13 mouse cellular contexts compared by ENCODE assay signal in the genomic region with DNA sequence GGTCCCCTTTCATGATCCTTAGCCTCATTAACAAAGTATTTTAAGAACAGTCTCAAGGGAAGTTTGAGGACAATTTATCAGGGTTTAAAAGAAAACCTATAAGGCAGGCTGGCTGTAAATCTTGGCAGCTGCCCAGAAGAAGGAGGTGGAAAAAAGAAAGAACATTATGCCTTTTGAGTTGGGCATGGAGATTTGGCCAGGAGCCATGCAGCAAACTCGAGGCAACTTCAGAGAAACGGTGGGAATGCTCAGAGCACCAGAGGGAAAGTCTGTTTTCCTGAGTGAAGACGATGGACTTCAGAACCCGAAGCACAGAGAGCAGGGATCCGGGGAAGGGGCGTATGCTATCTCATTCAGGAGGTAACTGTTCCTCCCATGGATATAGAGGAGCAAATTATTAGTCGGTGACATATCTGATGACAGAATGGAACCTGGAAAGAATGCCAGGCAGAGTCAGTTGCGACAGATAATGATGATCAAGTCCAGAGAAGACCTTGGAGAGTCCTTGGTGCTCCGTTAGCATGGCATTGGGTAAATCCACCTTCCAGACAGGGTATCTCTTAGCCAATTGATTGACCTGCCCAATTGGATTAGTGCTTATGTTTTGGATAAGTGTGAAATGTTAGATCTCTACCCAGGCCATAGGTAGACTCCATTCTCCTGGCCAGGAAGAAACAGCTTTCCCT.
DNase-seq lines count a peak whose midpoint lies in the region; ATAC-seq and TF ChIP-seq lines count a peak whose summit lies in the region.
"Had no signal": no experiment of that assay in that cellular context is flagged by ENCODE, and none has a peak within 500 bp of the region (broad histone marks: within the 10 kb centered on the region; RNA-seq: fewer than 3 reads in every experiment).

No protein-coding gene starts in this region.

- TF ChIP-seq POLR2A in limb, embryonic 14.5 days (IDR thresholded peaks at IDR 0.05; ENCODE audit: borderline replicate concordance, extremely low read depth, insufficient read depth, insufficient read length): no peak

- no peak for TF ChIP-seq CTCF in C2C12 (IDR thresholded peaks at IDR 0.05; ENCODE audit: control insufficient read depth, insufficient read depth, insufficient read length)

- 41% methylated on average over 9 of the region's 9 CpGs for WGBS in heart, embryonic 13.5 days
- WGBS in heart, embryonic 10.5 days: 66% methylated on average over 9 of the region's 9 CpGs
- WGBS in limb, embryonic 14.5 days: 53% methylated on average over 9 of the region's 9 CpGs
- 84% methylated on average over 9 of the region's 9 CpGs for WGBS in forebrain, embryonic 11.5 days

- H3K27ac ChIP-seq in heart, embryonic 13.5 days (replicated peaks): peak overlapping the region; percentile 67
- H3K27ac ChIP-seq in heart, embryonic 10.5 days: no peak overlapping the region
- no peak overlapping the region for H3K27ac ChIP-seq in limb, embryonic 14.5 days (replicated peaks; ENCODE audit: low read depth, low read length)
- no peak overlapping the region for H3K27ac ChIP-seq in forebrain, embryonic 11.5 days (ENCODE audit: low read depth, low read length)
- H3K27ac ChIP-seq: heart, adult 2 months had no signal

- H3K36me3 ChIP-seq in heart, embryonic 13.5 days: no peaks in the 10 kb centered on the region
- H3K36me3 ChIP-seq in heart, embryonic 10.5 days: no peaks in the 10 kb centered on the region
- no peaks in the 10 kb centered on the region for H3K36me3 ChIP-seq in C2C12 (ENCODE audit: control insufficient read depth, insufficient read depth)
- H3K36me3 ChIP-seq in limb, embryonic 14.5 days (ENCODE audit: control insufficient read depth, insufficient read depth, low read length): no peaks in the 10 kb centered on the region
- H3K36me3 ChIP-seq in forebrain, embryonic 11.5 days (ENCODE audit: control insufficient read depth, insufficient read depth, low read length): no peaks in the 10 kb centered on the region

- DNase-seq in heart, embryonic 10.5 days (ENCODE audit: low spot score): no peak
- DNase-seq in brain, adult 2 months (ENCODE audit: low read depth, low spot score): peak; percentile 77
- DNase-seq in limb, embryonic 14.5 days (ENCODE audit: low spot score): peak; percentile 49
- no peak for DNase-seq in forebrain, embryonic 11.5 days (ENCODE audit: low spot score)
- DNase-seq in lung, postnatal 14 days: no peak
- no peak for DNase-seq in lung, postnatal 25 days (ENCODE audit: low spot score)
- DNase-seq: cerebellum, adult 9-11 months; heart, adult 2 months; kidney, adult 2 months had no signal

- no peak overlapping the region for H3ac ChIP-seq in C2C12 (ENCODE audit: control insufficient read depth, insufficient read length, low read depth)

- no peaks in the 10 kb centered on the region for H3K9me3 ChIP-seq in heart, embryonic 13.5 days
- H3K9me3 ChIP-seq in heart, embryonic 10.5 days: no peaks in the 10 kb centered on the region
- H3K9me3 ChIP-seq in limb, embryonic 14.5 days (ENCODE audit: control insufficient read depth, low read length): no peaks in the 10 kb centered on the region
- no peaks in the 10 kb centered on the region for H3K9me3 ChIP-seq in forebrain, embryonic 11.5 days (ENCODE audit: control insufficient read depth, low read length)

- no peak for ATAC-seq in heart, embryonic 13.5 days (ENCODE audit: extremely low read depth, insufficient number of reproducible peaks, low FRiP score, low TSS enrichment)
- ATAC-seq in limb, embryonic 14.5 days (ENCODE audit: low FRiP score, low read depth): no peak
- no peak for ATAC-seq in forebrain, embryonic 11.5 days (replicated peaks; ENCODE audit: low FRiP score)
- ATAC-seq: activated CD4-positive, CD25-positive, alpha-beta regulatory T cell, adult 4 months had no signal

- H3K79me3 ChIP-seq in C2C12 (ENCODE audit: low read depth): no peaks in the 10 kb centered on the region

- no peak overlapping the region for H3K9ac ChIP-seq in heart, embryonic 13.5 days
- no peak overlapping the region for H3K9ac ChIP-seq in limb, embryonic 14.5 days (ENCODE audit: low read depth, low read length, severe bottlenecking)
- no peak overlapping the region for H3K9ac ChIP-seq in forebrain, embryonic 11.5 days (ENCODE audit: low read length)

- no peaks in the 10 kb centered on the region for H3K79me2 ChIP-seq in C2C12 (ENCODE audit: control insufficient read depth, insufficient read depth)

- no peaks in the 10 kb centered on the region for H3K27me3 ChIP-seq in heart, embryonic 13.5 days (replicated peaks)
- no peaks in the 10 kb centered on the region for H3K27me3 ChIP-seq in heart, embryonic 10.5 days (ENCODE audit: insufficient read depth, poor library complexity, severe bottlenecking)
- H3K27me3 ChIP-seq in C2C12 (ENCODE audit: control insufficient read depth, insufficient read depth, insufficient read length): no peaks in the 10 kb centered on the region
- H3K27me3 ChIP-seq in limb, embryonic 14.5 days (ENCODE audit: control insufficient read depth, insufficient read depth, low read length): no peaks in the 10 kb centered on the region
- no peaks in the 10 kb centered on the region for H3K27me3 ChIP-seq in forebrain, embryonic 11.5 days (ENCODE audit: control insufficient read depth, insufficient read depth, low read length)
- H3K27me3 ChIP-seq: megakaryocyte, embryonic 14.5 days had no signal

- H3K4me1 ChIP-seq in heart, embryonic 13.5 days: peaks cover 33% of the 10 kb centered on the region
- peaks cover 16% of the 10 kb centered on the region for H3K4me1 ChIP-seq in heart, embryonic 10.5 days
- H3K4me1 ChIP-seq in limb, embryonic 14.5 days (ENCODE audit: control insufficient read depth, insufficient read depth, low read length): peaks cover 14% of the 10 kb centered on the region
- no peaks in the 10 kb centered on the region for H3K4me1 ChIP-seq in forebrain, embryonic 11.5 days (replicated peaks; ENCODE audit: control insufficient read depth, insufficient read depth, low read length)

- no peak overlapping the region for H3K4me3 ChIP-seq in heart, embryonic 13.5 days
- no peak overlapping the region for H3K4me3 ChIP-seq in heart, embryonic 10.5 days
- H3K4me3 ChIP-seq in C2C12 (ENCODE audit: insufficient read depth, poor library complexity, severe bottlenecking): no peak overlapping the region
- no peak overlapping the region for H3K4me3 ChIP-seq in limb, embryonic 14.5 days (replicated peaks; ENCODE audit: low read length)
- no peak overlapping the region for H3K4me3 ChIP-seq in forebrain, embryonic 11.5 days (ENCODE audit: low read depth, low read length)
- H3K4me3 ChIP-seq: heart, adult 2 months; megakaryocyte, embryonic 14.5 days had no signal

- H3K4me2 ChIP-seq in heart, embryonic 13.5 days: 0 out of 2 replicates have a peak overlapping the region, but pooled peaks have one; percentile 8
- no peak overlapping the region for H3K4me2 ChIP-seq in limb, embryonic 14.5 days (replicated peaks; ENCODE audit: low read depth, low read length, severe bottlenecking)
- no peak overlapping the region for H3K4me2 ChIP-seq in forebrain, embryonic 11.5 days (ENCODE audit: low read depth, low read length, severe bottlenecking)

TF ChIP-seq in C2C12, 6 proteins besides CTCF, POLR2A, EP300 and RAD21:
- peak; percentile 22 for TF ChIP-seq CEBPB (IDR thresholded peaks at IDR 0.05; ENCODE audit: low read depth)
- TF ChIP-seq MAX (IDR thresholded peaks at IDR 0.05): no peak

Comparison
In these comparisons a context has a peak if more than half of its experiments do, and no peak if none do; other contexts are left out.
1. DNase-seq: peak in brain, adult 2 months (single experiment) and limb, embryonic 14.5 days (single experiment); none in heart, embryonic 10.5 days (single experiment), forebrain, embryonic 11.5 days (single experiment), lung, postnatal 14 days (single experiment) and lung, postnatal 25 days (single experiment).